Mouse (Mus musculus) C2C12 (cell line): Measurements from ENCODE around the gene Adam12. TPM values are rescaled to one million over a fixed set of nuclear protein-coding genes. Genes with fewer than 3 reads are reported as not detected.

ENCODE experiments used
- H3K27me3 ChIP-seq: one replicate; pipeline ENCODE4 v1.6.1; 2011; ENCODE audit not compliant: control insufficient read depth, insufficient read depth, insufficient read length
- H3K36me3 ChIP-seq: one replicate; pipeline ENCODE4 v1.6.1; 2011; ENCODE audit not compliant: control insufficient read depth, insufficient read depth
- H3K4me3 ChIP-seq: one replicate; pipeline ENCODE4 v1.5.1; 2011; ENCODE audit warnings: mild to moderate bottlenecking, control low read depth; ENCODE audit not compliant: poor library complexity, insufficient read depth, severe bottlenecking
- H3K79me2 ChIP-seq: one replicate; pipeline ENCODE4 v1.6.1; 2011; ENCODE audit not compliant: control insufficient read depth, insufficient read depth
- H3K79me3 ChIP-seq: one replicate; pipeline ENCODE4 v1.6.1; 2011; ENCODE audit warnings: low read depth, control low read depth
- H3ac ChIP-seq: one replicate; pipeline ENCODE3; 2011; ENCODE audit warnings: low read depth; ENCODE audit not compliant: control insufficient read depth, insufficient read length
- CEBPB ChIP-seq: IDR thresholded peaks from one replicate; pipeline ENCODE4 v1.6.1; 2011; ENCODE audit warnings: low read depth, mild to moderate bottlenecking, control low read depth, moderate library complexity
- CTCF ChIP-seq: IDR thresholded peaks from one replicate; pipeline ENCODE4 v1.5.1; 2011; ENCODE audit not compliant: control insufficient read depth, insufficient read depth, insufficient read length
- FOSL1 ChIP-seq: IDR thresholded peaks from one replicate; pipeline ENCODE4 v1.8.0; 2011; ENCODE audit warnings: mild to moderate bottlenecking, low read length; ENCODE audit not compliant: poor library complexity, insufficient read depth, severe bottlenecking
- MAX ChIP-seq: IDR thresholded peaks from one replicate; pipeline ENCODE4 v1.6.1; 2011; ENCODE audit warnings: mild to moderate bottlenecking, control low read depth
- MYOD1 ChIP-seq: IDR thresholded peaks from one replicate; pipeline ENCODE4 v1.6.1; 2011; ENCODE audit warnings: low read depth; ENCODE audit not compliant: control insufficient read depth, insufficient read length
- MYOG ChIP-seq: IDR thresholded peaks from one replicate; pipeline ENCODE4 v1.6.1; 2011; ENCODE audit not compliant: control insufficient read depth, insufficient read length; ENCODE audit errors: extremely low read depth
- USF1 ChIP-seq: IDR thresholded peaks from one replicate; pipeline ENCODE4 v1.6.1; 2011; ENCODE audit warnings: low read depth, mild to moderate bottlenecking, control low read depth, moderate library complexity
- polyA plus RNA-seq: library from polyadenylated mRNA; unstranded; fragments of >200 nt; fragmentation: generic; extraction: Trizol; gene quantifications from one replicate; pipeline ENCODE4 v1.2.1, GENCODE M21; 2012; ENCODE audit warnings: missing spikeins

The Adam12 gene
- polyA plus RNA-seq, 1 experiment, result 14.7 TPM

DNA sequence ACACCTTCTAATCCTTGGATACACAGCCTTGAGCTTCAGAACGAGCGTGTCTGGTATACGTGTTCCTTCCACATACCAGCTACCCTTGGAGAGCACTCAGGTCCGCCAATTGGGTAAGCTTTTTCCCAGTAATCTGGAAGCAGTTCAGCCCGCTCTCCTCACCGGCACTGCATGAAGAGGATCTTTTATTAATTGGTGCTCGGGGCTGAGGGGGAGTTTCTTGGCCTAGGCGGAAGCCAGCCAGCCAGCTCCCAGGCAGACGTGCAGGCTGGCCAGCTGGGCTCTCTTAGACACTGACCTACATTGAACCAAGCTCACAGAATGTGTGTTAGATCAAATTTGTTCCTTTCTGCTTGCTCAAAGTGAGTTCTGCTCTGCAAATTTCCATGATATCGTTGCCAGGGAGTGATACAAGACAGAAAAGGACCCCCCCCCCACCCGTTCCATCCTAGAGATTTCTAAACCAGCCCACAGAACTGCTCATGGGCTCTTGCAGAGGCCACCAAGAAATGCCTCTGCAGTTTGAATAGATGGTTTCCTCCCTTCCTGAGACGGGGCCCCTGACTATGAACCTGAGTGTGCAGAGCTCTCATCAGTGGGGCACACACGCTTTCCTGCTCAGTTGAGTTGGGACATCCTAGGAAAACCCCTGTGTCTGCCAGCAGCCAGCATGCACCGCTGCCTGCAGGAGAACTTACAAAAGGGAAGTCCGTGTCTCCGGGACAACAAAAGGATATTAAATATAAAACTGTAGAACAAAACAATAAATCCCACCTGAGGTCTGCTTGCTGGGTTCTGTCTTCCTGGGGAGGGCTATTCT, 205.5 kb downstream of the Adam12 start:
- Histone ChIP-seq H3K27me3 (no peaks in the 10 kb centered on the region), H3K79me3 (no peaks in the 10 kb centered on the region), H3K36me3 (no peaks in the 10 kb centered on the region), H3K79me2 (no peaks in the 10 kb centered on the region), H3ac (no peak overlapping the region), H3K4me3 (no peak overlapping the region)
- TF ChIP-seq MYOG (no peak), CTCF (no peak), FOSL1 (no peak), USF1 (no peak), CEBPB (no peak), MAX (no peak), MYOD1 (no peak)

- Histone ChIP-seq H3K36me3 (no peaks in the 10 kb centered on the region), H3K79me2 (no peaks in the 10 kb centered on the region), H3K79me3 (no peaks in the 10 kb centered on the region), H3K27me3 (no peaks in the 10 kb centered on the region), H3ac (no peak overlapping the region), H3K4me3 (no peak overlapping the region)
- TF ChIP-seq FOSL1, result no peak
Measured at GRCm38 (mm10) chr7:134022157-134022885, 209.6 kb downstream of the Adam12 start.

GRCm38 (mm10) chr7:134015226-134015625, 216.7 kb downstream of the Adam12 start:
- TF ChIP-seq MAX (no peak), CTCF (no peak), USF1 (no peak)
- Histone ChIP-seq H3K79me2 (no peaks in the 10 kb centered on the region), H3K36me3 (no peaks in the 10 kb centered on the region)

DNA sequence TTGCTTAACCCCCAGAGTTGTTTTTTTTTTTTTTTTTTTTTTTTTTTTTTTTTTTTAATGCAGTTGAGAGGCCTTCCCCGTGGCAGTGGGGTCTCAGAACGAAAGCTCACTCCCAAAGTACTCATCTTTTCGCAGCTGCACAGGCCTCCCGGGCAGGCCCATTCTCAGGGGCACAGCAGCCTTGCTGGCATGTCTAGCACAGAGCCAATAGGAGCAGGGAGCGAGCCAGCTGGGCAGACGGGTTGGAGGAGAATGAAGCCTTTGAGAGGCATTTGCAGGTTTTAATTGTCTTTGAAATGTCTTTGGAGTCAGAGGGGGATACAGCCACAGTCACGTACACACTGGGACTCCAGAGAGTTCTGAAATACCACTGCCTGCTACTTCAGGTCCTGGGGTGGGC, 217.2 kb downstream of the Adam12 start:
- no peak for TF ChIP-seq MAX
- no peak for TF ChIP-seq FOSL1
- no peak for TF ChIP-seq CEBPB
- TF ChIP-seq CTCF, result no peak
- TF ChIP-seq MYOD1, result no peak
- no peak for TF ChIP-seq USF1
- TF ChIP-seq MYOG, result no peak
- H3K79me3 ChIP-seq, result no peaks in the 10 kb centered on the region
- H3ac ChIP-seq, result no peak overlapping the region
- no peaks in the 10 kb centered on the region for H3K27me3 ChIP-seq
- no peak overlapping the region for H3K4me3 ChIP-seq
- H3K79me2 ChIP-seq, result no peaks in the 10 kb centered on the region
- no peaks in the 10 kb centered on the region for H3K36me3 ChIP-seq

More at GRCm38 (mm10) chr7:134015226-134015625, 216.7 kb downstream of the Adam12 start:
- no peak overlapping the region for H3ac ChIP-seq
- H3K4me3 ChIP-seq, result no peak overlapping the region
- H3K79me3 ChIP-seq, result no peaks in the 10 kb centered on the region
- no peaks in the 10 kb centered on the region for H3K27me3 ChIP-seq

- Histone ChIP-seq H3K36me3 (peaks cover 3% of the 10 kb centered on the region), H3K79me3 (no peaks in the 10 kb centered on the region), H3K27me3 (no peaks in the 10 kb centered on the region), H3K79me2 (no peaks in the 10 kb centered on the region), H3K4me3 (no peak overlapping the region), H3ac (no peak overlapping the region)
- TF ChIP-seq CEBPB (no peak), FOSL1 (no peak), USF1 (no peak), MYOG (no peak), CTCF (no peak), MAX (no peak), MYOD1 (no peak)
Measured at GRCm38 (mm10) chr7:134009157-134009556, 222.8 kb downstream of the Adam12 start.

DNA sequence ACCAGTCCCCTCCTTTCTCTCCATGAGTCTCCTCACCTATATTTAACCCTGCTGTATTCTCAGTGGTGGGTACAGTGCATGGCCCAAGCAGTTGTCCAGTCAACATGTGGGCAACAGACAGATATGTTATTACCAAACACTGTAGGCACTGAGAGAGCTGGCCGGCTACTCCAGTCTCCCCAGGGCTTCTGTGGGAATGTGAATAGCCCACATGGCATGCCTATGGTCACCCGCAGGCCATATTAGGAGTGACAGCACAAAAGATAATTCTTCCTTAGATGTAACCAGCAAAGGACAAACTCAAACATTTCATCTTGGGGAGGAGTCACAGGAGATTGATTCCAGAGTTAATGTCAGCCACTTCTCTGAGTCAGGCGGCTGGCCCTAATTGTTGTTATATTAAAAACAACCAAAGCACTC, 224.0 kb downstream of the Adam12 start:
- peaks cover 3% of the 10 kb centered on the region for H3K36me3 ChIP-seq
- no peak overlapping the region for H3ac ChIP-seq
- TF ChIP-seq MYOG (no peak), CTCF (no peak), USF1 (no peak), MAX (peak; percentile 58), FOSL1 (no peak), MYOD1 (peak; percentile 50)
- no peaks in the 10 kb centered on the region for H3K79me3 ChIP-seq
- H3K4me3 ChIP-seq, result no peak overlapping the region
- no peaks in the 10 kb centered on the region for H3K79me2 ChIP-seq
- H3K27me3 ChIP-seq, result no peaks in the 10 kb centered on the region
